42 mouse cellular contexts compared by ENCODE assay signal in the genomic region with DNA sequence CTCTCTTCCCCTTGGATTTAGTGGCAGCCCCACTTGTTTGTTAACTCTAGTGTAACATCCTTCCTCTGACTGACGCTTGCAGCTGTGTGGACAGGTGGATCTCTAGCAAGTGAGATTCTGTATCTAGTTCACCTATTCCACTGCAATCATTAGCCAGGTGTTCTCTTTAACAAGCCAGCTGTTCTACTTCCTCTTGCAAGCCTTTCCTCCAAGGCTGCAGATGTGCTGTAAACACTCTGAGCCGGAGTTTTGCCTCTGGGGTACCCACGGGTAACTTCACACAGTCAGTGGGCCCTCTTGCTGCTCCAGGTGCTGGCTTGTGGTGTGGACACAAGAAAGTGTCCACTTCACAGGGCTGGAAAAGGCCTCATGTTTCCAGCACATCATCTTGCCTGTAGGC. TPM values are rescaled to one million over a fixed set of nuclear protein-coding genes. Genes with fewer than 3 reads are reported as not detected.
"Had no signal": no experiment of that assay in that cellular context is flagged by ENCODE, and none has a peak within 500 bp of the region (broad histone marks: within the 10 kb centered on the region; RNA-seq: fewer than 3 reads in every experiment).

No protein-coding gene starts in this region.

- H3K9me3 ChIP-seq: heart, embryonic 10.5 days; heart, embryonic 12.5 days; hindbrain, embryonic 10.5 days; hindbrain, embryonic 12.5 days; limb, embryonic 10.5 days; limb, embryonic 12.5 days had no signal

- H3K4me3 ChIP-seq: gastrocnemius, adult 2 months; heart, embryonic 10.5 days; heart, embryonic 12.5 days; hindbrain, embryonic 10.5 days; hindbrain, embryonic 12.5 days; limb, embryonic 10.5 days; limb, embryonic 12.5 days had no signal

- H3K27me3 ChIP-seq: heart, embryonic 12.5 days; limb, embryonic 12.5 days had no signal

- H3K4me1 ChIP-seq: hindbrain, embryonic 12.5 days; limb, embryonic 12.5 days had no signal

- H3K27ac ChIP-seq: gastrocnemius, adult 2 months; heart, embryonic 10.5 days; hindbrain, embryonic 10.5 days; hindbrain, embryonic 12.5 days; hindbrain, embryonic 14.5 days; limb, embryonic 10.5 days; limb, embryonic 12.5 days had no signal

- H3K36me3 ChIP-seq: heart, embryonic 10.5 days; heart, embryonic 12.5 days; hindbrain, embryonic 10.5 days; hindbrain, embryonic 12.5 days; limb, embryonic 10.5 days; limb, embryonic 12.5 days had no signal

- H3K9ac ChIP-seq: heart, embryonic 12.5 days; hindbrain, embryonic 12.5 days; hindbrain, embryonic 14.5 days; limb, embryonic 12.5 days had no signal

- DNase-seq: gastrocnemius, adult 2 months; gastrocnemius, postnatal 10 days; gastrocnemius, postnatal 25 days; heart, adult 18-20 months; heart, postnatal 10 days; heart, postnatal 4 days; kidney, adult 18-20 months; kidney, adult 8-10 months; kidney, postnatal 10 days; kidney, postnatal 25 days; layer of hippocampus, adult 9-11 months; layer of hippocampus, postnatal 36 days; liver had no signal

RNA-seq across cellular contexts. Expression of a gene that starts 24.9 kb away (rescaled TPM):
- total RNA-seq: layer of hippocampus, postnatal 36 days had no signal
- polyA plus RNA-seq: heart, embryonic 12.5 days; heart, embryonic 14.5 days; heart, embryonic 16.5 days; hindbrain, embryonic 12.5 days; hindbrain, embryonic 14.5 days; intestine, embryonic 14.5 days; intestine, postnatal 0 days; kidney, embryonic 14.5 days; large intestine, adult 2 months; liver, embryonic 11.5 days had no signal

RNA-seq across cellular contexts. Expression of a gene that starts 54.2 kb away (rescaled TPM):
- total RNA-seq: gastrocnemius, adult 2 months; gastrocnemius, postnatal 10 days; gastrocnemius, postnatal 25 days; gastrocnemius, postnatal 4 days; granulocyte monocyte progenitor cell, adult 5-6 weeks; heart, adult 18-20 months; heart, adult 8-10 months; heart, postnatal 10 days; heart, postnatal 25 days; heart, postnatal 4 days; layer of hippocampus, adult 18-20 months; layer of hippocampus, adult 8-10 months; layer of hippocampus, postnatal 14 days; layer of hippocampus, postnatal 36 days; left cerebral cortex, adult 18-20 months; left cerebral cortex, adult 8-10 months; left cerebral cortex, postnatal 10 days; left cerebral cortex, postnatal 36 days had no signal
- polyA plus RNA-seq: frontal cortex, adult 2 months; heart, embryonic 12.5 days; hindbrain, embryonic 10.5 days; hindbrain, embryonic 12.5 days; hindbrain, embryonic 14.5 days; hindbrain, embryonic 16.5 days; intestine, embryonic 14.5 days; intestine, postnatal 0 days; kidney, embryonic 14.5 days; kidney, embryonic 16.5 days; large intestine, adult 2 months; limb, embryonic 10.5 days; limb, embryonic 12.5 days; limb, embryonic 14.5 days; liver, embryonic 11.5 days had no signal
